Mouse (Mus musculus) limb, embryonic 11.5 days (tissue): ENCODE results near the gene Casp12. TPM values are rescaled to one million over a fixed set of nuclear protein-coding genes. Genes with fewer than 3 reads are reported as not detected.

Experiments
- ATAC-seq: fragments of 200-750 bp; cut with Nextera tagmentation; 2 replicates; pipeline ENCODE4 v1.8.0; 2017; ENCODE audit warnings: low read depth; ENCODE audit not compliant: insufficient number of reproducible peaks, low FRiP score, low TSS enrichment
- DNase-seq: peaks from one replicate; pipeline ENCODE4 v3.0.0-alpha.2; 2015; ENCODE audit warnings: low spot score
- H3K27ac ChIP-seq: fragments of 300-500 bp; sonication (generic); replicated peaks from 2 replicates; pipeline ENCODE4 v1.5.1; 2014; ENCODE audit warnings: low read depth, mild to moderate bottlenecking, low read length
- H3K27me3 ChIP-seq: fragments of 300-500 bp; sonication (generic); 2 replicates; pipeline ENCODE4 v1.6.1; 2014; ENCODE audit warnings: mild to moderate bottlenecking, low read length, mixed read lengths; ENCODE audit not compliant: control insufficient read depth, insufficient read depth
- H3K36me3 ChIP-seq: fragments of 300-500 bp; sonication (generic); 2 replicates; pipeline ENCODE4 v1.6.1; 2014; ENCODE audit warnings: mild to moderate bottlenecking, low read length, moderate library complexity, mixed read lengths; ENCODE audit not compliant: control insufficient read depth, insufficient read depth
- H3K4me1 ChIP-seq: fragments of 300-500 bp; sonication (generic); 2 replicates; pipeline ENCODE4 v1.6.1; 2014; ENCODE audit warnings: low read length, mixed read lengths; ENCODE audit not compliant: control insufficient read depth, insufficient read depth
- H3K4me2 ChIP-seq: fragments of 300-500 bp; sonication (generic); 2 replicates; pipeline ENCODE4 v1.6.1; 2014; ENCODE audit warnings: low read depth, mild to moderate bottlenecking, moderate library complexity; ENCODE audit not compliant: severe bottlenecking
- H3K4me3 ChIP-seq: fragments of 300-500 bp; sonication (generic); 2 replicates; pipeline ENCODE4 v1.5.1; 2014; ENCODE audit warnings: low read depth, low read length
- H3K9ac ChIP-seq: fragments of 300-500 bp; sonication (generic); 2 replicates; pipeline ENCODE4 v1.6.1; 2014; ENCODE audit warnings: mild to moderate bottlenecking, low read length
- H3K9me3 ChIP-seq: fragments of 300-500 bp; sonication (generic); 2 replicates; pipeline ENCODE4 v1.6.1; 2016; ENCODE audit warnings: low read length; ENCODE audit not compliant: control insufficient read depth
- WGBS: fragments of 180-500 bp; shearing (Covaris S2); extraction: QIAGEN DNeasy Blood & Tissue Kit; methylation state at CpG from one replicate; pipeline ENCODE4 v1.1.7; 2014; 5-methylcytosine and 5-hydroxymethylcytosine counted together
- polyA plus RNA-seq: library from polyadenylated mRNA; unstranded; fragments of >200 nt; fragmentation: Nextera tagmentation; extraction: Ambion mirVana; gene quantifications from 2 replicates; pipeline ENCODE4 v1.2.1, GENCODE M21; 2014

Casp12 gene
- polyA plus RNA-seq = not detected in 2 replicates

DNA sequence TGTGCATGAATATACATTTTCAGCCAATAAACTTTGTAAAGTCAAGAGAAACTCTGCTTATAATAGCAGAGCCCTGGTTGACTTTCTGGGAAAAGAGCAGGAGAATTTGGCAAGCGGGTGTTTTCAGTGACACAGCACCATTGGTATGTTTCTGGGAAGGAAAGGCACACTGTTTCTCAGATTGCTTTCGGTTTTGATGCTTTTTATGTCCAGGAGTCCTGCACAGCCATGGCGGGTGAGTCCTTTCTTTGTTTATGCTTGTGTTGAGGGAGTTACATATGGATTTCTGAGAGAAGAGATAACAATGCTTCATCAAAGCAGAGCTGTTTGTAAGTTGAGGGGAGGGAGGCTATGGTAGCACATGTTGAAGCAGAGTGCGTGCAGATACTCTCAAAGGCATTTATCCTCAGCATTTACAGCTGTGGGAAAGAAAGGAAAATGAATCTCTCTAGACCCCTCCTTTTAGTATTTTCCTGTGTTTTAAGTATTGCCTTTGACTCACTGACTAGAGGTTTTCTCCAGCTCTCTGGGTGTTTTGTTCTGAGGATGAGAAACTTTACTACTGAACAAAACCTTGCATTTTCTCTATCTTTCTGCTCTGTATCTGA is at the start of gene Casp12:
Gene Casp12, plus strand, starts transcription at position 140 of the 608 bp plus-strand sequence.
- no peak for ATAC-seq
- Histone ChIP-seq H3K4me1 (no peaks in the 10 kb centered on the region), H3K9ac (no peak within 1 kb of the TSS), H3K36me3 (no peaks in the 10 kb centered on the region), H3K27ac (no peak within 1 kb of the TSS), H3K9me3 (no peaks in the 10 kb centered on the region), H3K4me2 (no peak within 1 kb of the TSS), H3K4me3 (no peak within 1 kb of the TSS), H3K27me3 (no peaks in the 10 kb centered on the region)
- 75% methylated on average over 4 of the region's 4 CpGs for WGBS
- DNase-seq = no peak

DNA sequence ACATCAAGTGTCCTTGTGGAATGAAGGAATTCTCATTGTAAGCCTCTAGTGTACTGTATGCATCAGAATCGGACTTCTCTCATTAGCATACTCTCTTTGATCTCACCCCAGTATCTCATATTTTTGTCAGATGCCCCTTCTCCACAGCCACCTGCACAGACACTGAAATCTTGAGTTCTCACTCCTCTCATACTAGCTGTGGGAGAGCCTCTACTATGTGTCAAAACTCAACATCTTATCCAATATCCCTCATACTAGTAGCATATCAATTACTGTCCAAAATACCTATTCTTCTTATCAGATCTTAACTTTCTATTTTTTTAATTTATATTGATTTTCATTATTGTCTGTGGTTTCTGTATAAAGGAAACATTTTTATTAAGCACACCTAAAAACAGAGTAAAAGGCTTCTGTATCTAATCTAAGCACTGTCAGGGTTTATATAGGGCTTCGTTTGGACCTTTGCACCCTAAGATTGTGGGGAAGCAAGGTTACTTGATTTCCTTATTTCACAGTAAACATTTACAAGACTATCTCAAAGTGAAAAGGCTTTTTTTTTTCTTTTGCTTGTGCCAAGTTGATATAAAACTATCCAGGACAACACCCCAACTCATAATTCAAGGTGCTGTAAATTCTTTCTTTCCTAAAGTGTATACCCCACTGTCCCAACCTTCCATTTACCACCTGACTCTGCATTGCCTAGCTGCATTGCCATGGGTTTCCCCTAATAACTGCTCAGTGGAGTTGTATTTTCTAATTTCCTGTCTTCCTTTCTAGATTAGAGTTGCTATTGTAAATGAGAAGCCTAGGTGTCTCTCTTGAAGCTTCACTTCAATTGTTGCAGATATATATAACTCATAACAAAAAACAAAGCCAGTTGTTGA is 48.6 kb upstream of the Casp12 start:
- Histone ChIP-seq H3K27ac (no peak overlapping the region), H3K4me1 (no peaks in the 10 kb centered on the region), H3K9ac (no peak overlapping the region), H3K4me3 (no peak overlapping the region), H3K4me2 (no peak overlapping the region), H3K36me3 (no peaks in the 10 kb centered on the region), H3K27me3 (no peaks in the 10 kb centered on the region), H3K9me3 (no peaks in the 10 kb centered on the region)
- 80% methylated on average over 2 of the region's 2 CpGs for WGBS
- DNase-seq (no peak), ATAC-seq (no peak)

DNA sequence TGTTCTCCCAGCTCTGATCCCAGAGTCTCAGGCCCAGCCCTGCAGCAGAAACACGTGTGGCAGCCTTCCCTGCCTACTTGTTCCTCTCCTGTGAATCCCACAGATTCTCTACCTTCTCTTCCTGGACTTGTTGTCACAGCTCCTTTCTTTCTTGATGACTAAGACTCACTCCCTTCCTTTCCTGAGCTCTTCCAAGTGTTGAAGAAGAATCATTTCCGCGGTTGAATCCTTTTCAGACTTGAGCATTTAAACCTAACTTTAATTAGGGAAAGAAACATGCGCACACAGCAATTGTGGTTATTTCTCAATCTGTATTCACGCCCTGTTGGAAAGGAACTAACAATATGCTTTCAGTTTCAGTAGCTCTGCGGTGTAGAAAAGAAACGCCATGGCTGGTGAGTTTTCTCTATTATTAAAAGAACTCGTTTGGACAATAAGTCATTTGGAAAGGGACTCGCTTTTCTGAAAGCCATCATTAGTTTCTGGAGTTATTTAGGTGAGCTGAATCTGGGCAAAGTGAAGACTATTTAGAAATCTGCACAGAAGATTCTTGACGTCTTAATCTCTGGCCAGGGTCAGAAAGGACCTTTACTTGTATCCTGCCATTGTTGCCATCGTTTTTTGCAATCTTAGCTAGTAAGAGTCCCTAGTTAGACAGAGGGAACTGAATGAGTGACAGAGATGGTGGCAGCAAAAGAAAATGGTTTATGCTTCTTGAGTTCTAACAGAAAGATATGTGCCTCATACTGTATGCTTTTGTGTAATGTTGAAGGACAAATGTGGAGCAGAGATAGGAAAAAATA is 46.7 kb upstream of the Casp12 start, which contains the start of gene Casp1:
Gene Casp1, plus strand, starts transcription at position 189 of the 803 bp plus-strand sequence.
- no peaks in the 10 kb centered on the region for H3K4me1 ChIP-seq
- ATAC-seq (no peak), DNase-seq (no peak)
- WGBS = 81% methylated on average over 11 of the region's 11 CpGs
- no peaks in the 10 kb centered on the region for H3K36me3 ChIP-seq
- H3K9me3 ChIP-seq = no peaks in the 10 kb centered on the region
- no peak within 1 kb of the TSS for H3K27ac ChIP-seq
- no peak within 1 kb of the TSS for H3K4me3 ChIP-seq
- H3K9ac ChIP-seq = no peak within 1 kb of the TSS
- H3K4me2 ChIP-seq = no peak within 1 kb of the TSS
- no peaks in the 10 kb centered on the region for H3K27me3 ChIP-seq

DNA sequence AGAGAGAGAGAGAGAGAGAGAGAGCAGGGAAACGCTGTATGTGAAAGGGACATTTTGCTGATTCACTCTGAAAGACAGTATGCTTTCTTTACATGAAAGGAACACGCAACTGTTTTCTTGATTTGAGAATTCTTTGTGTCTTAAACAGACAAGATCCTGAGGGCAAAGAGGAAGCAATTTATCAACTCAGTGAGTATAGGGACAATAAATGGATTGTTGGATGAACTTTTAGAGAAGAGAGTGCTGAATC is 46.2 kb upstream of the Casp12 start:
- no peak overlapping the region for H3K4me2 ChIP-seq
- H3K4me3 ChIP-seq = no peak overlapping the region
- H3K36me3 ChIP-seq = no peaks in the 10 kb centered on the region
- 81% methylated on average over 2 of the region's 2 CpGs for WGBS
- DNase-seq = no peak
- no peak overlapping the region for H3K27ac ChIP-seq
- H3K9me3 ChIP-seq = no peaks in the 10 kb centered on the region
- no peaks in the 10 kb centered on the region for H3K4me1 ChIP-seq
- H3K27me3 ChIP-seq = no peaks in the 10 kb centered on the region
- no peak for ATAC-seq
- no peak overlapping the region for H3K9ac ChIP-seq

DNA sequence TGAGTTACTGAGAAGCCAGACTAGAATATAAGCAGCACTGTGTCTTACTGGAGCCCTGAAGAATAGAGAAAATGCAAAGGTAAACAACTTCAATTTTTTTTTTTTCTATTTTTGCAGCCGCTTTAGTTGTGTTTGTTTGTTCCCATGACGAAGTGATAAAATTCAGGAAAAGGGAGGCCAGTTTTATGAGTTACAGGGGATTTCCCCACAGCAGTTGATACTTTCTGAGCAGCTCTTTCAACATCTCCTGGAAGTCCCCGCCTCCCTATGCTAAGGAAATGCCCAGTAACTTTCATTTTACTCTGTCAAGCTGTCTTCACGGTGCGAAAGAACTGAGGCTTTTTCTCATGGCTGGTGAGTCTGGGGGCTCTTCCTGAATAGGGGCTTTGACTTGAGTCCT is 36.7 kb upstream of the Casp12 start, which contains the start of gene Casp4:
Gene Casp4, plus strand, starts transcription at position 268 of the 400 bp plus-strand sequence.
- ATAC-seq = no peak
- H3K27me3 ChIP-seq = no peaks in the 10 kb centered on the region
- H3K4me3 ChIP-seq = no peak within 1 kb of the TSS
- H3K4me2 ChIP-seq = no peak within 1 kb of the TSS
- no peak within 1 kb of the TSS for H3K9ac ChIP-seq
- 60% methylated on average over 5 of the region's 5 CpGs for WGBS
- DNase-seq = no peak
- H3K27ac ChIP-seq = no peak within 1 kb of the TSS
- H3K4me1 ChIP-seq = no peaks in the 10 kb centered on the region
- no peaks in the 10 kb centered on the region for H3K9me3 ChIP-seq
- H3K36me3 ChIP-seq = no peaks in the 10 kb centered on the region

DNA sequence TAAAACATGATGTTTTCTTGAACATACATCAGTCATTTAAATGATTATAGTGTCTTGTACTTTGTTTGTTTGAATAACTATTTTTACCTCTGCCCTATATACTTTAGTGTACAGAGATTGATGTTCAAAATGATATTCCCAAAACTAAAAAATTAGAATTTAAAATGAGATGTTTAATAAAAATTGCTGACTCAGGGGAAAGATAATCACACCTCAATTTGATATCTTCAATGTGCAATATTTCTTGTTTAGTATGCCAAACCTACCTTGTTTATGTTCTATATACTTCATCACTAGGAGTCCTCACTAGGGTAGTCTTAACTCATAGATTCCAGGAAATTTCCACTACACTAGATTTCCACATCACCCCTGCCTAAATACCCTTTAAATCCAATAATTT is 35.1 kb upstream of the Casp12 start:
- no peaks in the 10 kb centered on the region for H3K36me3 ChIP-seq

DNA sequence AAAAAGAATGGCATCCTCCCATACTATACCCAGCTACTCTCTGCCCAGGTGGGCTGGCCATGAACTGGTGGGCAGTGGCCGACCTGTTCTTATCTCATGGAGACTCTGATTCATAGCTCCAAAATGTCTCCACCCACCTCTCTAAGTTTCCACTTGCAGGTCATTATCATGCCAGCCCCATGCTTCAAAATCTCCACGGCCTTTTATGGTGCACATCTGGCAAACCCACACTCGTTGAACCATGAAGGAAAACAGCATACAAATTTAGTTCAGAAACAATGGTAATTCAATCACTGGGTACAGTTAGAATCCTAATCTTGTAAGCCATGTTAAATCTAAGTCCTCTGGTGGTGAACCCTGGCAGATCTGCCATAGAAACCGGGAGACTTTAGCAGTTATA is 33.8 kb upstream of the Casp12 start:
- no peaks in the 10 kb centered on the region for H3K27me3 ChIP-seq
- no peaks in the 10 kb centered on the region for H3K4me1 ChIP-seq
- H3K36me3 ChIP-seq = no peaks in the 10 kb centered on the region
- H3K4me3 ChIP-seq = no peak overlapping the region
- no peaks in the 10 kb centered on the region for H3K9me3 ChIP-seq
- no peak overlapping the region for H3K9ac ChIP-seq
- no peak for ATAC-seq
- H3K4me2 ChIP-seq = no peak overlapping the region
- 63% methylated on average over 4 of the region's 4 CpGs for WGBS
- no peak overlapping the region for H3K27ac ChIP-seq
- DNase-seq = no peak

More for the DNA sequence above, 35.1 kb upstream of the Casp12 start:
- Histone ChIP-seq H3K9me3 (no peaks in the 10 kb centered on the region), H3K4me1 (no peaks in the 10 kb centered on the region), H3K27me3 (no peaks in the 10 kb centered on the region), H3K27ac (no peak overlapping the region), H3K4me3 (no peak overlapping the region), H3K4me2 (no peak overlapping the region), H3K9ac (no peak overlapping the region)
- no peak for DNase-seq
- ATAC-seq = no peak

DNA sequence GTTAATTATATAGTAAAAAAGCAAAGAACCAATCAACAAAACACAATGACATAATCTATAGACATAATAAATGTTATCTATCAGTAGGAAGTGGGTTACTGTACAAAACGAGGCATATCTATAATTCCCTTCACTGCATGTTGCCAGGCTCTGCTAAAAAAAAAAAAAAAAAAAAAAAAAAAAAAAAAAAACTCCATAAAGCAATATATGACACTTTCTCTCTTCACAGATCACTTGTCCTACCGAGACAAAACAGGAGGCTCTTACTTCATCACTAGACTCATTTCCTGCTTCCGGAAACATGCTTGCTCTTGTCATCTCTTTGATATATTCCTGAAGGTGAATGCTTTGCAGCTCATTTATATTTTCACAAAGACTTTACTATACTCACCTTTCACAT is 17.0 kb upstream of the Casp12 start:
- 78% methylated on average over 3 of the region's 3 CpGs for WGBS
- DNase-seq (no peak), ATAC-seq (no peak)
- no peaks in the 10 kb centered on the region for H3K9me3 ChIP-seq
- no peak overlapping the region for H3K27ac ChIP-seq
- H3K4me2 ChIP-seq = no peak overlapping the region
- no peaks in the 10 kb centered on the region for H3K27me3 ChIP-seq
- H3K36me3 ChIP-seq = no peaks in the 10 kb centered on the region
- H3K9ac ChIP-seq = no peak overlapping the region
- H3K4me3 ChIP-seq = no peak overlapping the region
- no peaks in the 10 kb centered on the region for H3K4me1 ChIP-seq
